Mouse (Mus musculus) forebrain, embryonic 11.5 days (tissue): ENCODE measurements around the gene Gabrr3. TPM values are rescaled to one million over a fixed set of nuclear protein-coding genes. Genes with fewer than 3 reads are reported as not detected.
"Not testable (repeated sequence)": the region's sequence is repeated elsewhere in the genome, so short reads cannot be mapped to it uniquely, and the experiment has no call there.

Experiments
- ATAC-seq: fragments of 200-750 bp; cut with Nextera tagmentation; replicated peaks from 2 replicates; pipeline ENCODE4 v1.8.0; 2017; ENCODE audit warnings: moderate TSS enrichment; ENCODE audit not compliant: low FRiP score
- DNase-seq: peaks from one replicate; pipeline ENCODE4 v3.0.0-alpha.2; 2017; ENCODE audit warnings: low spot score
- H3K27ac ChIP-seq: fragments of 300-500 bp; sonication (generic); 2 replicates; pipeline ENCODE4 v1.5.1; 2014; ENCODE audit warnings: low read depth, low read length
- H3K27me3 ChIP-seq: fragments of 300-500 bp; sonication (generic); 2 replicates; pipeline ENCODE4 v1.6.1; 2014; ENCODE audit warnings: mild to moderate bottlenecking, low read length, mixed read lengths; ENCODE audit not compliant: control insufficient read depth, insufficient read depth
- H3K36me3 ChIP-seq: fragments of 300-500 bp; sonication (generic); 2 replicates; pipeline ENCODE4 v1.6.1; 2014; ENCODE audit warnings: mild to moderate bottlenecking, low read length, moderate library complexity, mixed read lengths; ENCODE audit not compliant: control insufficient read depth, insufficient read depth
- H3K4me1 ChIP-seq: fragments of 300-500 bp; sonication (generic); replicated peaks from 2 replicates; pipeline ENCODE4 v1.6.1; 2014; ENCODE audit warnings: low read length, mixed read lengths; ENCODE audit not compliant: control insufficient read depth, insufficient read depth
- H3K4me2 ChIP-seq: fragments of 300-500 bp; sonication (generic); 2 replicates; pipeline ENCODE4 v1.6.1; 2014; ENCODE audit warnings: low read depth, mild to moderate bottlenecking, low read length, moderate library complexity, mixed read lengths; ENCODE audit not compliant: severe bottlenecking
- H3K4me3 ChIP-seq: fragments of 300-500 bp; sonication (generic); 2 replicates; pipeline ENCODE4 v1.5.1; 2014; ENCODE audit warnings: low read depth, low read length
- H3K9ac ChIP-seq: fragments of 300-500 bp; sonication (generic); 2 replicates; pipeline ENCODE4 v1.6.1; 2014; ENCODE audit warnings: low read length
- H3K9me3 ChIP-seq: fragments of 300-500 bp; sonication (generic); 2 replicates; pipeline ENCODE4 v1.6.1; 2016; ENCODE audit warnings: low read length, mixed read lengths; ENCODE audit not compliant: control insufficient read depth
- WGBS: fragments of 180-500 bp; shearing (Covaris S2); extraction: QIAGEN DNeasy Blood & Tissue Kit; methylation state at CpG from one replicate; pipeline ENCODE4 v1.1.7; 2014; 5-methylcytosine and 5-hydroxymethylcytosine counted together
- polyA plus RNA-seq: library from polyadenylated mRNA; unstranded; fragments of >200 nt; fragmentation: Nextera tagmentation; extraction: Ambion mirVana; gene quantifications from 2 replicates; pipeline ENCODE4 v1.2.1, GENCODE M21; 2014

Gene Gabrr3
- polyA plus RNA-seq, 1 experiment from 2014 or later, result 0.07 TPM

- no peak for ATAC-seq
- Histone ChIP-seq H3K4me3 (no peak overlapping the region), H3K27me3 (no peaks in the 10 kb centered on the region), H3K4me1 (no peaks in the 10 kb centered on the region), H3K27ac (no peak overlapping the region), H3K4me2 (no peak overlapping the region), H3K9ac (no peak overlapping the region), H3K36me3 (no peaks in the 10 kb centered on the region), H3K9me3 (no peaks in the 10 kb centered on the region)
- DNase-seq, result no peak
Observed at GRCm38 (mm10) chr16:59449092-59449491, 42.0 kb downstream of the Gabrr3 start.

- no peak overlapping the region for H3K27ac ChIP-seq
- 89% methylated on average over 5 of the region's 5 CpGs for WGBS
- no peaks in the 10 kb centered on the region for H3K27me3 ChIP-seq
- H3K4me2 ChIP-seq, result no peak overlapping the region
- no peaks in the 10 kb centered on the region for H3K9me3 ChIP-seq
- no peaks in the 10 kb centered on the region for H3K36me3 ChIP-seq
- ATAC-seq (no peak), DNase-seq (no peak)
- H3K9ac ChIP-seq, result no peak overlapping the region
- no peaks in the 10 kb centered on the region for H3K4me1 ChIP-seq
- no peak overlapping the region for H3K4me3 ChIP-seq
Observed at GRCm38 (mm10) chr16:59451813-59452212, 44.7 kb downstream of the Gabrr3 start.

GRCm38 (mm10) chr16:59459259-59459861 lies 52.2 kb downstream of the Gabrr3 start:
- H3K4me2 ChIP-seq, H3K4me1 ChIP-seq, H3K27me3 ChIP-seq, H3K4me3 ChIP-seq, H3K36me3 ChIP-seq, ATAC-seq, H3K27ac ChIP-seq, DNase-seq, H3K9ac ChIP-seq, H3K9me3 ChIP-seq: not testable (repeated sequence)
- 80% methylated on average over 5 of the region's 5 CpGs for whole genome bisulfite sequencing

- Histone ChIP-seq H3K27ac (no peak overlapping the region), H3K27me3 (no peaks in the 10 kb centered on the region), H3K4me1 (no peaks in the 10 kb centered on the region), H3K4me3 (no peak overlapping the region), H3K9me3 (no peaks in the 10 kb centered on the region), H3K4me2 (no peak overlapping the region), H3K36me3 (no peaks in the 10 kb centered on the region), H3K9ac (no peak overlapping the region)
- 81% methylated on average over 4 of the region's 4 CpGs for WGBS
- ATAC-seq (no peak), DNase-seq (no peak)
Observed at GRCm38 (mm10) chr16:59463567-59463966, 56.4 kb downstream of the Gabrr3 start.

- H3K4me1 ChIP-seq, result no peaks in the 10 kb centered on the region
- H3K9ac ChIP-seq, result no peak overlapping the region
- no peak overlapping the region for H3K4me3 ChIP-seq
- ATAC-seq, result no peak
- H3K27me3 ChIP-seq, result no peaks in the 10 kb centered on the region
- DNase-seq, result no peak
- no peak overlapping the region for H3K4me2 ChIP-seq
- H3K36me3 ChIP-seq, result no peaks in the 10 kb centered on the region
- WGBS, result 93% methylated on average over 6 of the region's 6 CpGs
- no peak overlapping the region for H3K27ac ChIP-seq
- no peaks in the 10 kb centered on the region for H3K9me3 ChIP-seq
Observed at GRCm38 (mm10) chr16:59463973-59464372, 56.8 kb downstream of the Gabrr3 start.

- Histone ChIP-seq H3K9ac (no peak overlapping the region), H3K4me3 (no peak overlapping the region), H3K36me3 (no peaks in the 10 kb centered on the region), H3K27ac (no peak overlapping the region), H3K9me3 (no peaks in the 10 kb centered on the region), H3K27me3 (no peaks in the 10 kb centered on the region), H3K4me1 (no peaks in the 10 kb centered on the region), H3K4me2 (no peak overlapping the region)
- WGBS, result 92% methylated on average over 1 of the region's 1 CpGs
- ATAC-seq (no peak), DNase-seq (no peak)
Observed at GRCm38 (mm10) chr16:59469846-59470245, 62.7 kb downstream of the Gabrr3 start.

GRCm38 (mm10) chr16:59471637-59472278 lies 64.6 kb downstream of the Gabrr3 start, which contains the start of gene Riox2:
Gene Riox2 (plus strand): TSS chr16:59471775.
- Histone ChIP-seq H3K9me3 (no peaks in the 10 kb centered on the region), H3K4me3 (peak within 1 kb of the TSS; percentile 55), H3K4me1 (no peaks in the 10 kb centered on the region), H3K27ac (no peak within 1 kb of the TSS), H3K36me3 (no peaks in the 10 kb centered on the region), H3K9ac (peak within 1 kb of the TSS; percentile 60), H3K27me3 (no peaks in the 10 kb centered on the region), H3K4me2 (peak within 1 kb of the TSS; percentile 65)
- 1% methylated on average over 55 of the region's 56 CpGs for WGBS
- peak; percentile 91 for DNase-seq
- ATAC-seq, result peak; percentile 97

- ATAC-seq, result 0 out of 2 replicates have a peak, but pooled peaks have one; percentile 14
Observed at GRCm38 (mm10) chr16:59472546-59472945, 65.4 kb downstream of the Gabrr3 start.

GRCm38 (mm10) chr16:59474788-59475187 lies 67.7 kb downstream of the Gabrr3 start:
- 30% methylated on average over 1 of the region's 1 CpGs for WGBS

More at GRCm38 (mm10) chr16:59472546-59472945, 65.4 kb downstream of the Gabrr3 start:
- Histone ChIP-seq H3K4me1 (no peaks in the 10 kb centered on the region), H3K36me3 (no peaks in the 10 kb centered on the region), H3K9me3 (no peaks in the 10 kb centered on the region), H3K27me3 (no peaks in the 10 kb centered on the region), H3K4me3 (peak overlapping the region; percentile 55), H3K27ac (no peak overlapping the region), H3K4me2 (peak overlapping the region; percentile 65), H3K9ac (peak overlapping the region; percentile 10; the same call in 1 of the 2 replicates)
- no peak for DNase-seq
- 63% methylated on average over 6 of the region's 6 CpGs for WGBS

More at GRCm38 (mm10) chr16:59474788-59475187, 67.7 kb downstream of the Gabrr3 start:
- H3K9ac ChIP-seq, result no peak overlapping the region
- DNase-seq (peak; percentile 63), ATAC-seq (no peak)
- no peaks in the 10 kb centered on the region for H3K4me1 ChIP-seq
- no peak overlapping the region for H3K4me2 ChIP-seq
- no peaks in the 10 kb centered on the region for H3K9me3 ChIP-seq
- no peak overlapping the region for H3K4me3 ChIP-seq
- no peaks in the 10 kb centered on the region for H3K27me3 ChIP-seq
- no peak overlapping the region for H3K27ac ChIP-seq
- H3K36me3 ChIP-seq, result no peaks in the 10 kb centered on the region
